Mouse (Mus musculus) ES-E14 (cell line): ENCODE data around the gene Sh3pxd2b. TPM values are rescaled to one million over a fixed set of nuclear protein-coding genes. Genes with fewer than 3 reads are reported as not detected.

Experiments used
- DNase-seq: peaks from one replicate; pipeline ENCODE4 v3.0.0-alpha.2; 2013; ENCODE audit warnings: low read depth, low spot score
- H3K27ac ChIP-seq: 2 replicates; pipeline ENCODE4 v1.5.1; 2012; ENCODE audit warnings: low read depth, mild to moderate bottlenecking, low read length, moderate library complexity, mixed read lengths; ENCODE audit not compliant: poor library complexity, insufficient read depth, severe bottlenecking
- H3K36me3 ChIP-seq: 2 replicates; pipeline ENCODE4 v1.6.1; 2012; ENCODE audit warnings: mild to moderate bottlenecking, low read length, moderate library complexity, mixed read lengths; ENCODE audit not compliant: control insufficient read depth, poor library complexity, insufficient read depth, severe bottlenecking
- H3K4me1 ChIP-seq, 2 experiments: fragments of 150-350 bp in 1 of 2; sonication (generic) in 1 of 2; 2 replicates each; pipeline ENCODE4 v1.6.1; 2012; ENCODE audit warnings: low read length in 2 of 2, mild to moderate bottlenecking in 1 of 2, mixed read lengths in 1 of 2; ENCODE audit not compliant: control insufficient read depth in 2 of 2, insufficient read depth in 2 of 2, poor library complexity in 1 of 2
- H3K4me3 ChIP-seq, 2 experiments: fragments of 150-350 bp in 1 of 2; sonication (generic) in 1 of 2; 2 replicates each; pipeline ENCODE4 v1.5.1; 2012; ENCODE audit warnings: low read length in 2 of 2, low read depth in 1 of 2, mild to moderate bottlenecking in 1 of 2, mixed read lengths in 1 of 2; ENCODE audit not compliant: insufficient read depth in 1 of 2, poor library complexity in 1 of 2, severe bottlenecking in 1 of 2
- H3K9ac ChIP-seq: 2 replicates; pipeline ENCODE4 v1.6.1; 2012; ENCODE audit warnings: low read depth, mild to moderate bottlenecking, low read length, mixed read lengths; ENCODE audit not compliant: poor library complexity, insufficient read depth, severe bottlenecking
- H3K9me3 ChIP-seq: fragments of 150-350 bp; sonication (generic); 2 replicates; pipeline ENCODE4 v1.6.1; 2012; ENCODE audit warnings: low read depth, mild to moderate bottlenecking, low read length; ENCODE audit not compliant: control insufficient read depth, insufficient read depth
- CHD2 ChIP-seq: IDR thresholded peaks from 2 replicates; pipeline ENCODE4 v1.6.1; 2014; ENCODE audit warnings: mild to moderate bottlenecking, low read depth, low read length, inconsistent platforms
- HCFC1 ChIP-seq: IDR thresholded peaks from 2 replicates; pipeline ENCODE4 v1.6.1; 2012; ENCODE audit warnings: low read length, inconsistent platforms, borderline replicate concordance; ENCODE audit not compliant: insufficient read depth
- MAFK ChIP-seq: IDR thresholded peaks from 2 replicates; pipeline ENCODE4 v1.6.1; 2014; ENCODE audit warnings: mild to moderate bottlenecking, low read depth, low read length, inconsistent platforms; ENCODE audit not compliant: insufficient read depth
- ZC3H11A ChIP-seq: IDR thresholded peaks from 2 replicates; pipeline ENCODE4 v1.6.1; 2012; ENCODE audit warnings: low read depth, mild to moderate bottlenecking, inconsistent platforms, low read length, borderline replicate concordance
- ZNF384 ChIP-seq: IDR thresholded peaks from 2 replicates; pipeline ENCODE4 v1.6.1; 2012; ENCODE audit warnings: low read depth, low read length, inconsistent platforms
- in situ Hi-C, 2 experiments: fragments of 600-800 bp; cut with MboI; formaldehyde crosslinking; loops; one replicate each; pipeline ENCODE4 v1.15.1; 2025; ENCODE audit warnings: low sequenced_read_pairs in 2 of 2, inconsistent platforms in 1 of 2; ENCODE audit not compliant: unreplicated experiment in 2 of 2
- total RNA-seq: library from RNA; depleted of rRNA; stranded (reverse); fragments of 300-350 nt; gene quantifications from 2 replicates; pipeline ENCODE4 v1.2.3, GENCODE M21; 2012

The Sh3pxd2b gene
- total RNA-seq, 1 experiment, result 6.8 TPM

GRCm38 (mm10) chr11:32321196-32321565, 26.4 kb upstream of the Sh3pxd2b start:
- peak; percentile 75 for DNase-seq
- TF ChIP-seq ZC3H11A, result peak; percentile 32; the same call in 1 of the 2 replicates
- no peak for TF ChIP-seq HCFC1
- Histone ChIP-seq H3K4me1 (peaks cover 0 to 2% of the 10 kb centered on the region in 2 experiments; a peak in 1 of 4 replicates), H3K4me3 (no peak overlapping the region), H3K9me3 (no peaks in the 10 kb centered on the region), H3K36me3 (no peaks in the 10 kb centered on the region), H3K27ac (no peak overlapping the region), H3K9ac (no peak overlapping the region)
- in situ Hi-C loops, result no loop called here

GRCm38 (mm10) chr11:32324609-32325008, 23.0 kb upstream of the Sh3pxd2b start:
- H3K27ac ChIP-seq, result no peak overlapping the region
- TF ChIP-seq HCFC1 (no peak), ZC3H11A (peak; percentile 67; the same call in 1 of the 2 replicates)
- in situ Hi-C loops, result no loop called here
- peaks cover 0 to 2% of the 10 kb centered on the region in 2 experiments; a peak in 1 of 4 replicates for H3K4me1 ChIP-seq
- no peaks in the 10 kb centered on the region for H3K36me3 ChIP-seq
- no peak overlapping the region for H3K9ac ChIP-seq
- peak; percentile 86 for DNase-seq
- no peaks in the 10 kb centered on the region for H3K9me3 ChIP-seq
- no peak overlapping the region for H3K4me3 ChIP-seq

- DNase-seq, result no peak
- Histone ChIP-seq H3K9ac (no peak overlapping the region), H3K9me3 (no peaks in the 10 kb centered on the region), H3K4me3 (no peak overlapping the region), H3K27ac (no peak overlapping the region), H3K4me1 (peaks cover 0 to 3% of the 10 kb centered on the region in 2 experiments; a peak in 1 of 4 replicates), H3K36me3 (no peaks in the 10 kb centered on the region)
- in situ Hi-C loops, result loop anchor here in 1 of 2 experiments (10.0 kb wide), 1 partner anchor 146 kb away; no protein-coding TSS in a partner anchor
- TF ChIP-seq MAFK (no peak), ZC3H11A (no peak), ZNF384 (no peak)
These were observed 16.5 kb upstream of the Sh3pxd2b start for GRCm38 (mm10) chr11:32331075-32331474.

GRCm38 (mm10) chr11:32331861-32332260, 15.8 kb upstream of the Sh3pxd2b start:
- H3K4me1 ChIP-seq, result peaks cover 0 to 3% of the 10 kb centered on the region in 2 experiments; a peak in 1 of 4 replicates
- H3K4me3 ChIP-seq, result no peak overlapping the region
- no peak for DNase-seq
- no peaks in the 10 kb centered on the region for H3K36me3 ChIP-seq
- H3K27ac ChIP-seq, result no peak overlapping the region
- TF ChIP-seq ZNF384 (no peak), CHD2 (no peak), ZC3H11A (no peak), MAFK (no peak), HCFC1 (no peak)
- in situ Hi-C loops, result loop anchor here in 1 of 2 experiments (10.0 kb wide), 1 partner anchor 147 kb away; no protein-coding TSS in a partner anchor
- no peaks in the 10 kb centered on the region for H3K9me3 ChIP-seq
- H3K9ac ChIP-seq, result no peak overlapping the region

- TF ChIP-seq CHD2, result no peak
- no peak for TF ChIP-seq ZC3H11A
- no peak for TF ChIP-seq MAFK
- no peak for TF ChIP-seq HCFC1
- TF ChIP-seq ZNF384, result no peak
- in situ Hi-C loops, result loop anchor here in 1 of 2 experiments (10.0 kb wide), 1 partner anchor 148 kb away; no protein-coding TSS in a partner anchor
- Histone ChIP-seq H3K27ac (no peak overlapping the region), H3K9me3 (no peaks in the 10 kb centered on the region), H3K4me3 (no peak overlapping the region), H3K9ac (no peak overlapping the region), H3K36me3 (no peaks in the 10 kb centered on the region), H3K4me1 (peaks cover 0 to 3% of the 10 kb centered on the region in 2 experiments; a peak in 1 of 4 replicates)
- no peak for DNase-seq
These were observed 14.4 kb upstream of the Sh3pxd2b start for GRCm38 (mm10) chr11:32333235-32333634.
